Mouse (Mus musculus) kidney, postnatal 25 days (tissue): ENCODE data around the gene Adsl.

ENCODE experiments used
- DNase-seq, 2 experiments: peaks; one replicate each; pipeline ENCODE4 v3.0.0; 2021; ENCODE audit warnings: mixed read lengths in 2 of 2

Adsl gene

DNA sequence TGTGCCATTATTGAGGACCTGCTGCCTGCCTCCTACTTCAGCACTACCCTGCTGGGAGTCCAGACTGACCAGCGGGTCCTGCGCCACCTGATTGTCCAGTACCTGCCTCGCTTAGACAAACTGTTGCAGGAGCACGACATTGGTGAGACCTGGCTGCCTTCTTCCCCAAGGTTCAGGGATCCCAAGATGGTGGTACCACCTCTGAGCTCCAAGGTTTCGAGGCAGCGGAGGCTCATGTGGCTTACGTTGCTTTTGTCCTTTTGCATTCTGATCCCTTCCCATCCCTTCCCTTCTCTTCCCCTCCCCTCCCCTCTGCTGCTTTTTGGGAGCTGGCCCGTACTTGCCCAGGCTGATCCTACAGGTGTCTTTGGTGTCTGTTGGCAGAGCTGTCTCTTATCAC, 59.6 kb downstream of the Adsl start:
- no peak for DNase-seq

DNA sequence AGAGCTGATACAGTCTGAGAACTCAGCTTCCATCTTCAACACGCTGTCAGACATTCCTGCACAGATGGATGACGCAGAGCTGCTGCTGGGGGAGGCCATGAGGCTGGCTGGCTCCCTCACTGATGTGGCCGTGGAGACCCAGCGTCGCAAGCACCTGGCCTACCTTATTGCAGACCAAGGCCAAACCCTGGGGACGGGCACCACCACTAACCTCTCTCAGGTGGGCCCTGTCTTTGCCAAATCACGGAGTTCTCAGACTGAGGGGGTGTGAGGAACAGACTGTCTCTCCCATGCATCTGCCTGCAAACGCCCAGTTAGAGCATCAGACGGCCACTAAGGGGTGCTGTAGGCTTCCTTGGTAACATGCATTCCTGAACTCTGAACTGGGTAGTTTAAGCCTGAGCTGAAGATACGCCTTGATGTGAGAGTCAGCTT, 60.4 kb downstream of the Adsl start:
- peak in 1 of 2 experiments; percentile 32 for DNase-seq

DNA sequence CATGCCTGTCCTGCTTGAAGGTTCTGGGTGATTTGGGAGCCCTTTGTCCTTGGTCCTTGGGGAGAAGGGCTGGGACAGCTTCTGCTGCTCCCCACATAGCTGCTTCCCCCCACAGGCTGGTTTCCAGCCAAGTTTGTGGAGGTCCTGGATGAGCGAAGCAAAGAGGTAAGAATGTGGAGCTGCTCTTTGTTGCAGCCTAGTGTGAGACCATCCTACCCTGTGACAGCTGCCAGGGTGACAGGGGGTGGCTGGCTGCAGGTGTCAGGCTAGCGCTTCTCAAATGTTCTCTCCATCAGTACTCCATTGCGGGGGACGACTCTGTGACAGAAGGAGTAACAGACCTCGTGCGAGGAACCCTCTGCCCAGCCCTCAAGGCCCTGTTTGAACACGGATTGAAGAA, 61.8 kb downstream of the Adsl start:
- DNase-seq, result no peak

DNA sequence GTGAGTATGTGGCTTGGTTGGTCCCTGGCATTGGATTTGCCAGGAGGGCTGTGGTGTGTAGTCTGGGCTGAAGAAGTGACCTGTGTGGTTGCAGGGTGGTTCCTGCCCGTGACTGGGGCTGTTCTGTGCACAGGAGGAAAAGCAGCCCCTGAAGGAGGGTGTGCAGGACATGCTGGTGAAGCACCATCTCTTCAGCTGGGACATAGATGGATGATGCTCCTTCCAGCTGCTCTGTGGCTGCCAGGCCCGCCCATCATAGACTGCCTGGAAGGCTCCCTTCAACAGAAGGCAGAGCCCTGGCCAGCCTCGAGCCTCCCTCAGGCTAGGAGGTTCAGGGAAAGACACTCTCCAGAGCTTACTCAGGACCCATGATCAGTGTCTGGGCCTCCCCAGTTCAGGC, 63.2 kb downstream of the Adsl start:
- DNase-seq, result no peak

DNA sequence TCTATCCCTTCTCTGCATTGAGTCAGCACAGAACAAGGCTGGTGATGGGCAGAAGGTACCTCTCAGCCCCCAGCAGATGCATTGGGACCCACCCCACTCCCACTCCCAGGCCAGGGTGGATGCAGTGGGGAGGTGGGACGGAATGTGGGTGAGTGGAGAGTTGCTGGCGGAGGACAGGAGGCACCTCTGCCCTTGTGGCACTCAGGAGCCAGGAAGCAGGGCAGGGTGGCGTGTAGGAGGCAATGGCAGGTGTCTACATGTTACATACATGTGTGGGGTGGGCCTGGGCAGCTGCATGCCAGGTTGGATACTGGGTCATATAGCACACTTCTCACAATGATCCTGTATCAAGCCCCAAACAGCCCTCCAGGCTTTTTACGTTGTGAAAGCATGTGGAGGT, 64.1 kb downstream of the Adsl start:
- DNase-seq, result no peak

DNA sequence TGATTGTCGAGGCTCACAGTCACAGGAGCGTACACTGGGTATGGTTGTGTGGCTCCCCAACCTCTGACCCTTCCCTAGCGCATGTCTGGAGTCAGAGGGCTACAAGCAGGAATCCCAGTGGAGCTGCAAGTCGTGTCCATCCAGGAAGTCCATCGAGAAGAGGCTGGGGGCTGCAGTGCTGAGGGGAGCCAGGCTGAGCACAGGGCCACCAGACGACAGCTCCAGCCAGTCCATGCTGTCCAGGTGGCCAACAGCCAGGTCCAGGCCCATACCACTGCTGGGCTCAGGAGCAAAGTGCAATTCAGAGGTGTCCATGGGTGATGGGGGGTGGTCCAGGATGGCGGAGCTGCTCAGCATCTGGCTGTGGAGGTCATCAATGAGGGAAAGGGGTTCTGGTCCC, 64.9 kb downstream of the Adsl start:
- DNase-seq, result no peak

DNA sequence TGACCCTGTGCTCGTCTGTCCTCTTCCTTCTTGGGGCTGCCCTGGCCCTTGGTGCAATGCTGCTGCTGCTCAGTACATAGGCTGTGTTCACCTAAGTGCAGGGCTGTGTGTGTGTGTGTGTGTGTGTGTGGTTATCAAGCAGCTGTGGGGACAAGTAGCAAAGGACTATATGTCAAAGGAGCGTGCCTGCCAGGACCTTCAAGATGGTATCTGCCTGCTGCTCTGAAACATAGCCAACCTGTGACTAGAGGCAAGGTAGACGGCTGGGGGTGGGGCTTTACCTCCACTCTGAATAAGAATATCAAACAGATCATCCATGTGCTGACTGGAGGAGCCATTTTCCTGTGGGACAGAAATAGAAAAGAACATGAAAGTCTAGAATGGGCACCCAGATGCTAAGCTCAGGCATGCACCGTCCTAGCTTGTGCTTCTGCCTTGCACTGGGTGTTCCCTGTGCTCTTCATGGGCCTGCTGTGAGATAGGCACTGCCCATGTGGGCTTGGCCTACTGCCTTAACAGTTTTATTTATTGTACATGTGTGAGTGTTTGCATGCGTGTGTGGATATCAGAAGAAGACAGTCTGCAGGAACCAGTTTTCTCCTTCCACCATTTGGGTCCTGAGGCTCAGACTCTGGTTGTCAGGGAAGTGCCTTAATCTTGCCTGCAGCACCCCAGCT, 66.9 kb downstream of the Adsl start:
- no peak for DNase-seq

DNA sequence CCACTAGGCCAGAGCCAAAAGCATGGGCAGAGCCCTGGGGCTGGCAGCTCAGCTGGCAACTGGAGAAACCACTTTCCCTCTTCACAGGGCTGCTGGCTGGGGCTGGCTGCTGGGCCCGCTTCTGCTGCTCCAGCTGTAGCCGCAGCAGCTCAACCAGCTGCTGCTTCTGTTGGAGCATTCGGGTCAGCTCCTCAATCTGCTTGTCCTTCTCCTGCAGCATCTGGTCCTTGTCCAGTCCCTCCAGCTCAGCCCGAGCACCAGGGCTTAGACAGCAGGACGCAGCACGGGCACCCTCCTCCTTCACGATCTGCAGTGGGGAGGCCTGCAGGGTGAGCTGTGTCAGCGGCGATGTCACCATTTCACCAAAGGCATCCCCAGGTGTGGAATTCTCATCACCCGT, 68.2 kb downstream of the Adsl start:
- no peak for DNase-seq

DNA sequence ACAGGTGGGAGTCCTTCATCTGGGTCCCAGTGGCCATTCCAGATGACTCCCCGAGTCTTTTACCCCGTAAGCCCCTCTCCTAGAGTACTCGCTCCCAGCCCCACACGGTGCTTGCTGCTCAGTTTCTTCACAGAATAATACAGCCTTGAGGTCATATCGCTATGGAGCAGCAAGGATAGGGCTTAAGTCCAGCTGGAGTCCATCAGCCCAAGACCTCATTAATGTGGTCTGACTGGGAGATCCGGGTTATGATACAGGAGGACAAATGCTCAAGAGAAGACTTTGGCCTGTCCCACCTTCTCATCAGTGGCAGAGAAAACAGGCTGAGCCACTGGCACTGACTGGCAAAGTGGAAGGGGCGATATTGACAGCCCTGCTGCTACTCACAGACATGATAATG, 69.0 kb downstream of the Adsl start:
- peak in 1 of 2 experiments; percentile 22 for DNase-seq
